Mouse (Mus musculus) lung, embryonic 14.5 days (tissue): Measurements from ENCODE around the gene Adamts12. TPM values are rescaled to one million over a fixed set of nuclear protein-coding genes. Genes with fewer than 3 reads are reported as not detected.

Experiments
- ATAC-seq: fragments of 200-750 bp; cut with Nextera tagmentation; 2 replicates; pipeline ENCODE4 v1.8.0; 2017; ENCODE audit warnings: mild to moderate bottlenecking, moderate TSS enrichment, moderate library complexity; ENCODE audit not compliant: insufficient read depth
- DNase-seq: peaks from one replicate; pipeline ENCODE4 v3.0.0-alpha.2; 2015
- H3K27ac ChIP-seq: fragments of 300-500 bp; sonication (generic); 2 replicates; pipeline ENCODE4 v1.5.1; 2014; ENCODE audit warnings: low read depth, mild to moderate bottlenecking, moderate library complexity
- H3K27me3 ChIP-seq: fragments of 300-500 bp; sonication (generic); 2 replicates; pipeline ENCODE4 v1.6.1; 2014; ENCODE audit warnings: low read length, control low read depth; ENCODE audit not compliant: insufficient read depth
- H3K36me3 ChIP-seq: fragments of 300-500 bp; sonication (generic); 2 replicates; pipeline ENCODE4 v1.6.1; 2014; ENCODE audit warnings: control low read depth; ENCODE audit not compliant: insufficient read depth
- H3K4me1 ChIP-seq: fragments of 300-500 bp; sonication (generic); 2 replicates; pipeline ENCODE4 v1.6.1; 2014; ENCODE audit warnings: antibody characterized with exemption, control low read depth; ENCODE audit not compliant: insufficient read depth
- H3K4me2 ChIP-seq: fragments of 300-500 bp; sonication (generic); 2 replicates; pipeline ENCODE4 v1.6.1; 2014; ENCODE audit warnings: mild to moderate bottlenecking
- H3K4me3 ChIP-seq: fragments of 300-500 bp; sonication (generic); 2 replicates; pipeline ENCODE4 v1.5.1; 2014; ENCODE audit warnings: low read depth, low read length
- H3K9ac ChIP-seq: fragments of 300-500 bp; sonication (generic); 2 replicates; pipeline ENCODE4 v1.6.1; 2014
- H3K9me3 ChIP-seq: fragments of 300-500 bp; sonication (generic); 2 replicates; pipeline ENCODE4 v1.6.1; 2016; ENCODE audit warnings: low read depth, low read length, control low read depth
- CTCF ChIP-seq: IDR thresholded peaks from 2 replicates; pipeline ENCODE4 v1.5.1; 2016; ENCODE audit warnings: antibody characterized with exemption, low read depth
- WGBS: fragments of 180-500 bp; shearing (Covaris S2); extraction: QIAGEN DNeasy Blood & Tissue Kit; methylation state at CpG from one replicate; pipeline ENCODE4 v1.1.7; 2014; 5-methylcytosine and 5-hydroxymethylcytosine counted together
- polyA plus RNA-seq: library from polyadenylated mRNA; unstranded; fragments of >200 nt; fragmentation: Nextera tagmentation; extraction: Ambion mirVana; gene quantifications from 2 replicates; pipeline ENCODE4 v1.2.1, GENCODE M21; 2014

The Adamts12 gene
- polyA plus RNA-seq, 1 experiment from 2014 or later, result 7.0 TPM

DNA sequence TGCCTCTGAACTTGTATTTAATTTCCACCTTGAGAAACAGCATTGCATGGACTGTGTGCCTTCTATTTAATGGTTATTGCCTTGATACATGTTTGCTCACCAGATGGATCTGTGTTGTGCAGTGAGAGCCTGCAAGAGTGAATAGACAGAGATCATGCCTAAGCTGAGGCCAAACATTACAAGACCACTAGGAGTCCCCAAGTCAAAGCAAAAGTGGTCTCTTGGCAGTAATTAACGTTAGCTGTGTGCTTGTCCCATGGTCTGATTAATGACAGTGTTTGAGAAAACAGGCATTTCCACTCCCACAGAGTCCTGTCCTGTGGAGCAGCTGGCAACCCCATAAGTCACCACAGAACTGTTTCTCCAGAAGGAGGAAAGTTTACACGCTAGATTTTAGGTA lies 96.2 kb downstream of the Adamts12 start:
- WGBS, result 30% methylated on average over 2 of the region's 2 CpGs
- TF ChIP-seq CTCF, result peak; percentile 39; the same call in 1 of the 2 replicates
- Histone ChIP-seq H3K4me3 (no peak overlapping the region), H3K27ac (no peak overlapping the region), H3K27me3 (no peaks in the 10 kb centered on the region), H3K9me3 (no peaks in the 10 kb centered on the region), H3K4me1 (no peaks in the 10 kb centered on the region), H3K4me2 (no peak overlapping the region), H3K9ac (no peak overlapping the region), H3K36me3 (no peaks in the 10 kb centered on the region)
- ATAC-seq (no peak), DNase-seq (no peak)

DNA sequence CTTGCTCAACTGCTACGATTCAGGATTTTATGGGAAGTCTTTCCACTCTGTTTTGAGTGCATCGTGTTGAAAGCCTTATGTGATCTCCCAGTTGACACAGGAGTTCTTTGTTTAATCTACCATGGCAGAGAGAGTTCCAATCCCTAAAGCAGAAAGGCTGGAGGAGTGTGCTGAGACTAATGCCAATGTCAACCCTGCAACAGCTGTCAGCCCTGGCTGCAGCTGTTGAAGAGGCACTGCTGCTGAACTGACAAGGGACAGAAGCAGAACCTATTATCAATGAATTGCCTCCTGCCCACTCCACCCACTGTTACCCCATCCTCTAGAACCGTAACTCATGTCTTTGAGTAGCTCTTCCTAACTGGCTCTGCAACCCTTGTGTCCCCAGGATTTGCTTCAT lies 101.3 kb downstream of the Adamts12 start:
- WGBS, result 22% methylated on average over 3 of the region's 3 CpGs
- no peak for ATAC-seq
- no peaks in the 10 kb centered on the region for H3K36me3 ChIP-seq

DNA sequence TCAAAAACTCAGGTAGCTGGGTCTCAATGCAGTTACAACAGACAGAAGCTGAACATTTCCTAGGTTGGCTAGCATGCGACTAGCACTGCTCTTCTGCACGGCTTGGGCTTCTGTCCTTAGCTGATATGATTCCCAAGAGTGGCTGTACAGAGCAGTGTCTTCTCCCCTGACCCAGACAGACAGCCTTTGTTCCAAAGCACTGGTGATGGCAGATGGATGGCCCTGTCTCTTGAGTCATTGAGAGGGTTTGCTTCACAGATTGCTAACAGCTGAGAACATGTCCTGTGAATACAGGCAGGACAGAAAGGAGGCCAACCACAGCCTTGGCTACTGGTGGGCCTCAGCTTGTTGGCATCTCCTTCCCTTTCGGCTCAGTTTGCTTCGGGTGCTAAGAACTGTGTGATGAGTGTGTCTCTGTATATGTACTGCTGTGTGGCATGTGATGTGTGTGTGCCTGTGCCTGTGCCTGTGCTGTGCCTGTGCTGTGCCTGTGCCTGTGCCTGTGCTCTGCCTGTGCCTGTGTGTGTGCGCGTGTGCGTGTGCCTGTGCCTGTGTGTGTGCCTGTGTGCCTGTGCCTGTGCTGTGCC lies 109.4 kb downstream of the Adamts12 start:
- H3K4me1 ChIP-seq, result no peaks in the 10 kb centered on the region
- TF ChIP-seq CTCF, result no peak
- no peak overlapping the region for H3K4me3 ChIP-seq
- H3K9me3 ChIP-seq, result no peaks in the 10 kb centered on the region
- WGBS, result 69% methylated on average over 7 of the region's 7 CpGs
- peak; percentile 79 for ATAC-seq
- no peaks in the 10 kb centered on the region for H3K27me3 ChIP-seq
- no peak overlapping the region for H3K27ac ChIP-seq
- no peaks in the 10 kb centered on the region for H3K36me3 ChIP-seq
- no peak overlapping the region for H3K9ac ChIP-seq
- no peak overlapping the region for H3K4me2 ChIP-seq
- peak; percentile 66 for DNase-seq

More for the DNA sequence above, 101.3 kb downstream of the Adamts12 start:
- H3K9me3 ChIP-seq, result no peaks in the 10 kb centered on the region
- peak; percentile 30 for DNase-seq
- no peaks in the 10 kb centered on the region for H3K27me3 ChIP-seq
- H3K4me1 ChIP-seq, result 0 out of 2 replicates have a peak, but pooled peaks cover 2% of the 10 kb centered on the region
- H3K4me3 ChIP-seq, result no peak overlapping the region
- TF ChIP-seq CTCF, result no peak
- H3K9ac ChIP-seq, result no peak overlapping the region
- H3K4me2 ChIP-seq, result no peak overlapping the region
- no peak overlapping the region for H3K27ac ChIP-seq

DNA sequence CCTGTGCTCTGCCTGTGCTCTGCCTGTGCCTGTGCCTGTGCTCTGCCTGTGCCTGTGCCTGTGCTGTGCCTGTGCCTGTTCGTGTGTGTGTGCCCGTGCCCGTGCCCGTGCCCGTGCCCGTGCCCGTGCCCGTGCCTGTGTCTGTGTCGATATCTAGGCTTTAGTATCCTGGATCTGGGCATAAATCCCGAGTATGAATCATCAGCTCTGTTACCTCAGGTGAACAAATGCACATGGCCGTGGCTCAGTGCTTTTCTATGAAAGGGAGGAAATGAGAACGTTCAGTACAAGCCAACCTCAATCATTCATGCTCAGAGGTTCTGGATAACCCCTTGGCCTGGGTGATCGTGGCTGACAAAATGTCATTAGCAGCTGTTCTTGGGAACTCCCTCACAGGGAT lies 110.3 kb downstream of the Adamts12 start:
- Histone ChIP-seq H3K9me3 (no peaks in the 10 kb centered on the region), H3K27me3 (no peaks in the 10 kb centered on the region), H3K9ac (no peak overlapping the region), H3K27ac (no peak overlapping the region), H3K4me1 (no peaks in the 10 kb centered on the region), H3K4me3 (no peak overlapping the region), H3K36me3 (no peaks in the 10 kb centered on the region), H3K4me2 (no peak overlapping the region)
- no peak for DNase-seq
- 77% methylated on average over 13 of the region's 13 CpGs for WGBS
- no peak for ATAC-seq
- TF ChIP-seq CTCF, result no peak

DNA sequence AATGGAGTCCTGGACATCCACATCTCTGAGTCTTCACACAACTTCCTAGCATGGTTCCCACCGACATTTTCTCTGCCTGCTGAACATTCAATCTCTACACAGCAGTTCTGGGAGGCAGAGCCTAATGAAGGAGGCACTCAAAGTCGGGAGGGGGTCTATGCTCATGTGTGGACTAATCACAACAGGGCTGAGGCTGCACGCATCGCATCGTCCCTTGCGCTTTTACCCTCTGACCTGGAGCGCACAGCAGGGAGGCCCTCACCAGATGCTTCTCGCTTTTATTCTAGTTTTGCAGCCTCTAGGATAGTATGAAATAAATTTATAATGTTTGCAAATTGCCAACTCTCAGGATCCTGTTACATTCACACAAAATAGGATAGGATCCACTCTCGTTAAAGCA lies 112.9 kb downstream of the Adamts12 start:
- Histone ChIP-seq H3K4me3 (no peak overlapping the region), H3K36me3 (no peaks in the 10 kb centered on the region), H3K9ac (no peak overlapping the region), H3K27me3 (no peaks in the 10 kb centered on the region), H3K9me3 (no peaks in the 10 kb centered on the region), H3K27ac (no peak overlapping the region), H3K4me1 (no peaks in the 10 kb centered on the region), H3K4me2 (no peak overlapping the region)
- no peak for ATAC-seq
- TF ChIP-seq CTCF, result no peak
- DNase-seq, result no peak
- 58% methylated on average over 9 of the region's 9 CpGs for WGBS

DNA sequence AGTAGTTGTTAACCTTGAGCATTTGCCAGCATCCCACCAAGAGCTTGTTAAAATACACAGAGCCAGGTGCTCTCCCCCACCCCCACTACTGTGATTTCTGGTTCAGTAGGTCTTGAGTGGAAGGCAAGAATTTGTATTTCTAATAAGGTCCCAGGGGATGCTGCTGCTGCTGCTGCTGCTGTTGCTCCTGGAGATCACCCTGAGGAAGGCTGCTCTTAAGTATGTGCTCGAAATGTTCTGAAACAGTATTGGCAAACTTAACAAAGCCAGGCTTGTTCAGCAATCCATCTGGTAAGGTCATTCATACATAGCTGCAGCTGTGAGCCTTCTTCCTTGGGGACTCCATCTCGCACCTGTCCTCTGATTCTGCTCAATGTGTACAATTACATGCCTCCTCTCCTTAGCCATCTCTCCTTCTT lies 115.2 kb downstream of the Adamts12 start:
- Histone ChIP-seq H3K27ac (no peak overlapping the region), H3K4me1 (no peaks in the 10 kb centered on the region), H3K27me3 (no peaks in the 10 kb centered on the region), H3K36me3 (no peaks in the 10 kb centered on the region), H3K9ac (no peak overlapping the region), H3K9me3 (no peaks in the 10 kb centered on the region), H3K4me2 (no peak overlapping the region), H3K4me3 (no peak overlapping the region)
- DNase-seq (no peak), ATAC-seq (no peak; the same call in 1 of the 2 replicates)
- WGBS, result 58% methylated on average over 2 of the region's 2 CpGs
- no peak for TF ChIP-seq CTCF

DNA sequence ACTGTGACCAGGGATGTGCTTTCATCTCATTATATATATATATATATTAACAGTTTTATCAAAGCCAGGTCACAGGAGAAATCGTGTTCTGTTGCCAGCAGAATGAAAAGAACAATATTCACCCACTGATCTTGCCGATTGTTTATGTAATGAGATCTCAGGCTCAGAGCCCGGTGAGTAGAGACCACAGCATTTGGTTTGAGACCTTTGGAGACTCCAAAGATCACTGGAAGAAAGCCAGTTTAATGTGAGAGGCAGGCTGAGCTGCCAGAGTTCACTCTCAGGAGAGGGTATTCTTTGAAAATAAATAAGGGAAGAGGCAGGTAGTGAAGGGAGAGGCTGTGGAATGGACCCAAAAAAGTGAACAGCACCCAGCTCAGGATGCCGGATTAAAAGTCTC lies 122.1 kb downstream of the Adamts12 start:
- no peak for ATAC-seq
- Histone ChIP-seq H3K36me3 (no peaks in the 10 kb centered on the region), H3K4me2 (no peak overlapping the region), H3K4me1 (no peaks in the 10 kb centered on the region), H3K4me3 (no peak overlapping the region), H3K9me3 (no peaks in the 10 kb centered on the region), H3K27me3 (no peaks in the 10 kb centered on the region), H3K27ac (no peak overlapping the region), H3K9ac (no peak overlapping the region)
- no peak for DNase-seq
- 50% methylated on average over 4 of the region's 4 CpGs for WGBS
- TF ChIP-seq CTCF, result no peak
